Mouse (Mus musculus) lung, postnatal 0 days (tissue): Measurements from ENCODE around the gene Mmrn2.

ENCODE experiments used
- CTCF ChIP-seq: IDR thresholded peaks from 2 replicates; pipeline ENCODE4 v1.5.1; 2016; ENCODE audit warnings: antibody characterized with exemption, mild to moderate bottlenecking
- EP300 ChIP-seq: IDR thresholded peaks from 2 replicates; pipeline ENCODE4 v1.6.1; 2016; ENCODE audit warnings: antibody characterized with exemption, mild to moderate bottlenecking, control low read depth

DNA sequence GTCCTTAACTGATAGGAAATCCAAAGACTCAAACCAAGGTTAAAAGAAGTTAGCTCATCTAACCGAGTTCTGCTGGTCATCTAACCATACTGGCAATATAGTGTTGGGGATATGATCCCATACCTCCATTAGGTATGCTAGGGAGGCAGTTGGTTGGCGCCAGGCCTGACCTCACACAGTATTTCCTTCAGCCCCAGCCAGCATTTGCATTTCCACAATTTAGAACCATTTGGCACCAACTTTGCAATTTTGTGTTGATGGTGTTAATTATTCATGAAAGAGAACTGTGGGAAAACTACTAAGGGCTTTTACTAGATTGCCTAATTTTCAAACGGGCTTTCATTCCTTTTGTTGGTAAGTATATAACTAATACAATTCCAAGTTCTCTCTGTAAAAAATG lies 43.4 kb upstream of the Mmrn2 start:
- no peak for TF ChIP-seq CTCF
- TF ChIP-seq EP300: no peak
